Mouse (Mus musculus) granulocyte monocyte progenitor cell, adult 5-6 weeks (primary cell): ENCODE data around the gene Atp10a. TPM values are rescaled to one million over a fixed set of nuclear protein-coding genes. Genes with fewer than 3 reads are reported as not detected.

ENCODE experiments used
- ATAC-seq: replicated peaks from 2 replicates; pipeline ENCODE4 v1.8.0; 2016; ENCODE audit warnings: mild to moderate bottlenecking, moderate TSS enrichment, inconsistent platforms; ENCODE audit not compliant: poor library complexity, severe bottlenecking
- total RNA-seq, 2 experiments: library from RNA; stranded (forward) in 1 of 2; stranded (reverse) in 1 of 2; fragments of 200-712, 200-1000 nt in 1 of 2; fragments of >200 nt in 1 of 2; fragmentation: Nextera tagmentation in 1 of 2; gene quantifications; 2 replicates each; pipeline ENCODE4 v1.2.3; 2014 to 2017

The Atp10a gene
- total RNA-seq, 2 experiments from 2014 or later, result 19.5 to 25.8 TPM

- no peak for ATAC-seq
These were observed 211.1 kb downstream of the Atp10a start for GRCm38 (mm10) chr7:58866865-58867614.

- ATAC-seq, result no peak
These were observed 214.7 kb downstream of the Atp10a start for GRCm38 (mm10) chr7:58870661-58871060.

GRCm38 (mm10) chr7:58873676-58874075, 217.7 kb downstream of the Atp10a start:
- ATAC-seq, result no peak
